Mouse (Mus musculus): ENCODE measurements at regions not wholly inside any gene's neighbourhood (a gene's known extent, or its start where the extent isn't known, plus 50 kb on each side); places are given as distances from the start of the nearest gene placed in this dataset.

- TF ChIP-seq POU5F1 (IDR thresholded peaks at IDR 0.05; ENCODE audit: borderline replicate concordance, low read length) (no peak), NANOG (IDR thresholded peaks at IDR 0.05; ENCODE audit: borderline replicate concordance, low read length) (no peak), CTCF (conservative IDR thresholded peaks at IDR 0.05; ENCODE audit: low read length) (no peak)
These were observed 156.7 kb upstream of the Ubl3 start for GRCm38 (mm10) chr5:148709111-148709771.

Measured in E14TG2a.4 (cell line).